Mouse (Mus musculus) heart, postnatal 25 days (tissue): ENCODE results near the gene Ttc37. TPM values are rescaled to one million over a fixed set of nuclear protein-coding genes. Genes with fewer than 3 reads are reported as not detected.

Experiments
- DNase-seq: peaks from one replicate; pipeline ENCODE4 v3.0.0; 2022; ENCODE audit warnings: low spot score
- intact Hi-C: fragments of 180-260 bp; cut with DNase I; formaldehyde crosslinking; loops from one replicate; pipeline ENCODE4 v1.15.1; 2025
- total RNA-seq, 2 experiments: library from RNA; stranded (reverse); gene quantifications; 2 replicates each; pipeline ENCODE4 v1.2.3; 2021

Ttc37 gene
- total RNA-seq, 2 experiments from 2014 or later = 10.8 to 11.3 TPM

- no peak for DNase-seq
- intact Hi-C loops = no loop called here
These were observed 51.9 kb downstream of the Ttc37 start for GRCm38 (mm10) chr13:76150483-76150882.

DNA sequence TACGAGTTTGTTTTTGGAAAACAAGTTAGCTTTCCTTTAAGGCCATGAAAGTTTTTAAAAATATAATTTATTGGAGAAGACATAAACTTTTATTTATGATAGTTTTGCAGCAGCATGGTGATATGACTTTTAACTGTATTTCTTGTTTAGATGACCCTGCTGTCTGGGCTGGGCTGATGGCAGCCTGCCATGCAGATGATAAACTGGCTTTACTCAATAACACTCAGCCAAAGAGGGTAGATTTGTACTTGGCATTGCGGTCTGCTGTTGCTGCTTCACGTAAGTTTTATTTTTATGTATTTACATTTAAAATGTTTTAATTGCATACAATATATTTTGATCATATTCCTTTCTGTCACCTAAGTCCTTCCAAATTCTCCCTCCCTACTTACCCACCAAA, 58.6 kb downstream of the Ttc37 start:
- intact Hi-C loops = no loop called here
- no peak for DNase-seq

DNA sequence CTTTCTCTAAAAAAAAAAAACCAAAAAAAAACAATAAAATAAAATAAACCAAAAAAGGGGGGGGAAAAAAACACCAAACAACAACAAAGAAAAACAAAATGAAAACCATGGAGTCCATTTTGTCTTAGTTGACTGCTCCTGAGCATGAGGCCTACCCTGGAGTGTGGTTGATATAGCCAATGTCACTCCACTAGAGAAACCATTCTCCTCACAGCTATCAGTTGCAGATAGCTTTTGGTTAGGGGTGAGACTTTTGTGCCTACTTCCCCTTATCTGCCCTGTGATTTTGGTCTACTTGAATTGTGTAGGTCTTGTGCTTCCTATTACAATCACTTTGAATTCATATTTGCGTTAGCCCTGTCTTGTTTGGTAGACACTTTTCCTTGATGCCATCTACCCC, 59.0 kb downstream of the Ttc37 start:
- intact Hi-C loops = no loop called here
- no peak for DNase-seq

DNA sequence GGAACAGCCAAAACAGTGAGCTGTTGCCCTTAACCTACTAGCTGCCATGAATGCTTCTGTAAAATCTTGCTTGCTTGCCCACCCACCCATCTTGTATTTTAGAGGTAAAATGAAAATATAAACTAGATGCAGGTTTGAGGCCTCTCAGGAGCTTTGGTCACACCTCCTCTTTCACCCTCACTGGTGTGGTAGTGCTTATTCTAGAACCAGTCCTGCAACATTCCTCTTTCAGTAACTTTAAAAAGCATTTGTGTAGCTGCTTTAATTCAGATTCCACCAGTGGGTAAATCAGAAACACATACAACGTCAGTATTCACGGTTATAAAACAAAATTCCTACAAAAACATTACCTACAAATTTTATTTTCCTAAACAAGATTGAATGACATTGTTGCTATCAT, 62.1 kb downstream of the Ttc37 start:
- intact Hi-C loops = no loop called here
- no peak for DNase-seq

GRCm38 (mm10) chr13:76174297-76174696, 75.8 kb downstream of the Ttc37 start:
- DNase-seq = no peak
- intact Hi-C loops = no loop called here

- DNase-seq = no peak
- intact Hi-C loops = no loop called here
These were observed 80.2 kb downstream of the Ttc37 start for GRCm38 (mm10) chr13:76178700-76179099.

- intact Hi-C loops = no loop called here
- DNase-seq = no peak
These were observed 89.1 kb downstream of the Ttc37 start for GRCm38 (mm10) chr13:76187651-76188050.

- intact Hi-C loops = no loop called here
These were observed 90.7 kb downstream of the Ttc37 start for GRCm38 (mm10) chr13:76189190-76189589.

DNA sequence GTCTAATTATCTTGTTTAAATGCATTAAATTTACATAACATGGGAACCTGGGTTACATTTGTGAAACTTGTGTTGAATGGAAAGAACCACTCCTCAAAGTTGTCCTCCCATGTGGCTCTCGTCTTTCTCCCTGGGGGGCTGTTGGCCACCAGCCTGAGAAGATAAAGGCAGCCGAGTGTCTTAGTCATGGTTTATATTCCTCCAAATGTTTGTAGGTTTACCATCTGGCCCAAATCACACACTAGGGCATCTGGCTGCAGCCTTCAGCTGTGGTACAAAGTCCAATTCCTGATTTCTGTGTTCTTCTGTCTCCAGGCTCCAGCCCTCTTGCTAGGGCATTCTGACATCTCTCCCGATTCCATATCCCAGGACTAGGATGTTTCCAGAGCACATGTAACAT, 91.7 kb downstream of the Ttc37 start:
- intact Hi-C loops = no loop called here
- DNase-seq = no peak

More at GRCm38 (mm10) chr13:76189190-76189589, 90.7 kb downstream of the Ttc37 start:
- DNase-seq = no peak

GRCm38 (mm10) chr13:76194937-76195336, 96.4 kb downstream of the Ttc37 start:
- no peak for DNase-seq
- intact Hi-C loops = no loop called here

- DNase-seq = no peak
- intact Hi-C loops = no loop called here
These were observed 97.1 kb downstream of the Ttc37 start for GRCm38 (mm10) chr13:76195431-76196138.

DNA sequence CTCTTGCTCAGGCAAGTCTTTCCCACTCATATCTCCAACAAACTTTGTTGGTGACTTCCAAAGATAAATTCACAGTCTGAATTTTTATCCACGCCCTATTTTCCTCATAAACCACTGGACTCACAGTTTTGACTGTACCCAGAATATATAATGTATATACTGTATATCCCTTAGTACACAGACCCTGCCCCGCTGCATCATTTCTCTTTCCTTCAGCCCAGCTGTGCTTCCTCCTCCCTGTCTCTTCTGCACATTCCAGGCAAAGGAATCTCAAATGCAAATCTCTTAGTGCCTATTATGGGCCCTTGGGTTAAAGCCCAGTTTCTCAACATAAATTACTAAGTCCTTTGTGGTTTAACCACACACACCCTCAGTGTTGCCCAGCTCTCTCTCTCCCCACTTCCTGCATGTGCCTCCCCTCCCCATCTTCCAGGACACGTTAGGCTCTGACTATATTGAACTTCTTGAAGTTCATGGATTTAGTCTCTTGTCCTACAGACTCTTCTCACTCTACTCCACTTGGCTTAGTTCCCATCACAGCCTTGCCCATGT, 98.8 kb downstream of the Ttc37 start:
- intact Hi-C loops = no loop called here

GRCm38 (mm10) chr13:76199943-76200342, 101.4 kb downstream of the Ttc37 start:
- no peak for DNase-seq
- intact Hi-C loops = no loop called here

More for the DNA sequence above, 98.8 kb downstream of the Ttc37 start:
- DNase-seq = no peak

DNA sequence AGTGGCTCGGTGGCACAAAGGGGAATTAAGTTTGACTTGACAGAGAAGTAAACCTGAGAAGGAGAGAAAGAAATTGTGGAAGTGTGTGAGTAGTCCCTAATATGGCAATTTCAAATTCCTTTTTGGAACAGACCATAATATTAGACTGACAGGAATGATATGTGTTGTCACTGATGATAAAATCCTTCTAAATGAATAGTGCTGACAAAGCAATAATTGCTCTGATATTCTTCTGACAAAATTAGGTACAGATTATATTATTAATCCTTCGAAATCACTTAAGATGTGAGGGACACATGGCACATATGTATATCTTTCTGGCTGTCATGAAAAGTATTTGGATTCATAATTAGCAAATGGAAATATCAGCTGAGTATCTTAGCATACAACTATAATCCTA, 116.4 kb downstream of the Ttc37 start:
- no peak for DNase-seq
- intact Hi-C loops = loop anchor here (10.0 kb wide), 1 partner anchor 90 kb away; the partner anchor contains the start of gene Fam81b

DNA sequence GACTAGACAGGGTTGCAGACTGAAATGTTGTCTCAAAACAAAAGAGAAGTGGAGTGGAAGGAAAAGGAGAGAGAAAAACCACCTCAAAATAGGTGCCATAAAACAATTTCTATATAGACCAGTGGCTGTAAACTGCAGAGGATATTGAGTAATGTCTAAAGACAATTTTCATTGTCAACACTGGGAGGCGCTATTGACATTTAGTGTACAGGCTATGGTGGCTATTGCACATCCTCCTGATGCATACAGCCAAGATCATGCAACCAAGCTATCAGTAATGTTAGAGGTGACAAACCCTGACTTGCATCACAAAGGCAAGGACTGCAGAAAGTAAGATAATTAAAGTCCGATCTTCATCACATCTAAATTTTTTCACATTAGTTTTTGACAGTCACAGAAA, 116.9 kb downstream of the Ttc37 start:
- intact Hi-C loops = loop anchor here (10.0 kb wide), 1 partner anchor 89 kb away; the partner anchor contains the start of gene Fam81b
- DNase-seq = no peak

Other genes with a start within 250 kb of the Ttc37 start
- 10 to 100 TPM; 14.5 to 16.3 TPM for gene Rhobtb3, start 154.8 kb upstream of the Ttc37 start, total RNA-seq
- not detected for gene Spata9, start 131.6 kb upstream of the Ttc37 start, total RNA-seq
- gene Rfesd, start 80.0 kb upstream of the Ttc37 start, total RNA-seq = 10 to 100 TPM; 10.9 to 12.3 TPM
- not detected for gene Gpr150, start 41.7 kb upstream of the Ttc37 start, total RNA-seq
- 1 to 10 TPM; 3.1 to 4.4 TPM for gene Arsk, start 74 bp upstream of the Ttc37 start, total RNA-seq
- not detected for gene Fam81b, start 206.3 kb downstream of the Ttc37 start, total RNA-seq